Mouse (Mus musculus) embryonic facial prominence, embryonic 10.5 days (tissue): Measurements from ENCODE around the gene Olfr522. TPM values are rescaled to one million over a fixed set of nuclear protein-coding genes. Genes with fewer than 3 reads are reported as not detected.

Source experiments
- DNase-seq: peaks from one replicate; pipeline ENCODE4 v3.0.0-alpha.2; 2017; ENCODE audit warnings: low spot score
- H3K27ac ChIP-seq: fragments of 300-500 bp; sonication (generic); replicated peaks from 2 replicates; pipeline ENCODE4 v1.5.1; 2016; ENCODE audit warnings: mild to moderate bottlenecking
- H3K27me3 ChIP-seq: fragments of 300-500 bp; sonication (generic); replicated peaks from 2 replicates; pipeline ENCODE4 v1.6.1; 2016; ENCODE audit warnings: low read depth, mild to moderate bottlenecking; ENCODE audit not compliant: poor library complexity, severe bottlenecking
- H3K36me3 ChIP-seq: fragments of 300-500 bp; sonication (generic); replicated peaks from 2 replicates; pipeline ENCODE4 v1.6.1; 2016; ENCODE audit warnings: mild to moderate bottlenecking, moderate library complexity
- H3K4me1 ChIP-seq: fragments of 300-500 bp; sonication (generic); 2 replicates; pipeline ENCODE4 v1.6.1; 2016
- H3K4me3 ChIP-seq: fragments of 300-500 bp; sonication (generic); 2 replicates; pipeline ENCODE4 v1.5.1; 2016; ENCODE audit warnings: mild to moderate bottlenecking, moderate library complexity
- H3K9me3 ChIP-seq: fragments of 300-500 bp; sonication (generic); 2 replicates; pipeline ENCODE4 v1.6.1; 2016; ENCODE audit warnings: mild to moderate bottlenecking
- WGBS: fragments of 180-500 bp; shearing (Covaris S2); methylation state at CpG from one replicate; pipeline ENCODE4 v1.1.7; 2016; 5-methylcytosine and 5-hydroxymethylcytosine counted together
- polyA plus RNA-seq: library from polyadenylated mRNA; unstranded; fragments of >200 nt; fragmentation: Nextera tagmentation; extraction: Ambion mirVana; gene quantifications from 2 replicates; pipeline ENCODE4 v1.2.1, GENCODE M21; 2016

Gene Olfr522
- polyA plus RNA-seq, 1 experiment from 2014 or later = not detected

DNA sequence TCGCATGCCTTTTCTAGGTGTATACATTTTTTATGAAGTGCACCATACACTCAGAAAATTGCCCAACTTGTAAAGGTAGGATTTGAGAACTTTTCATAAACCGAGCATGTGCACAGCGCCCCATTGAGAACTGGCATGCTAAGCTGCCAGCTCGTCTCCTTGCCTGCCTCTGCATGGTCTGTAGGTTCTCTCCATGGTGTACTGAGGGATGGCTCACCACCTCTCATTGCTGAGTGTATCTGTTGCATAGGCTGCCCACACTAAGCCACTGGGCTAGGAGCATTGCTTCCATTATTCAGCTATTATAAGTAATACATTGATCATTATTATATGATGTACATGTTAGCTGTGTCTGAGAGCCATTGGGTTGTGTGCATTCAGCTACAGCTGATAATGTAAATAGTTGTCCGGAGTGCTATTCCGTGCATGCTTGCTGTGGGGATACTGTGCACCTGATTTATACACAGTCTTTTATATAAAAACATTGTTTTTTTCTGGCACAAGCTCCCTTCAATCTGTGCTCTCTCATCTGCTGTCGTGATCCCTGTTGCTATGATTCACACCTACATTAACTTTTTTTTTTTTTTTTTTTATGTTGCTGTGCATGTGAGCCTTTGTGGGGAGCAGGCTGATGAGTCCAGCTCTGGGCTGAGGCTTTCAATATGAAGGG lies 23.3 kb upstream of the Olfr522 start:
- DNase-seq = no peak
- Histone ChIP-seq H3K4me1 (no peaks in the 10 kb centered on the region), H3K27ac (no peak overlapping the region), H3K9me3 (no peaks in the 10 kb centered on the region), H3K4me3 (no peak overlapping the region), H3K36me3 (no peaks in the 10 kb centered on the region), H3K27me3 (no peaks in the 10 kb centered on the region)
- 82% methylated on average over 7 of the region's 7 CpGs for WGBS

DNA sequence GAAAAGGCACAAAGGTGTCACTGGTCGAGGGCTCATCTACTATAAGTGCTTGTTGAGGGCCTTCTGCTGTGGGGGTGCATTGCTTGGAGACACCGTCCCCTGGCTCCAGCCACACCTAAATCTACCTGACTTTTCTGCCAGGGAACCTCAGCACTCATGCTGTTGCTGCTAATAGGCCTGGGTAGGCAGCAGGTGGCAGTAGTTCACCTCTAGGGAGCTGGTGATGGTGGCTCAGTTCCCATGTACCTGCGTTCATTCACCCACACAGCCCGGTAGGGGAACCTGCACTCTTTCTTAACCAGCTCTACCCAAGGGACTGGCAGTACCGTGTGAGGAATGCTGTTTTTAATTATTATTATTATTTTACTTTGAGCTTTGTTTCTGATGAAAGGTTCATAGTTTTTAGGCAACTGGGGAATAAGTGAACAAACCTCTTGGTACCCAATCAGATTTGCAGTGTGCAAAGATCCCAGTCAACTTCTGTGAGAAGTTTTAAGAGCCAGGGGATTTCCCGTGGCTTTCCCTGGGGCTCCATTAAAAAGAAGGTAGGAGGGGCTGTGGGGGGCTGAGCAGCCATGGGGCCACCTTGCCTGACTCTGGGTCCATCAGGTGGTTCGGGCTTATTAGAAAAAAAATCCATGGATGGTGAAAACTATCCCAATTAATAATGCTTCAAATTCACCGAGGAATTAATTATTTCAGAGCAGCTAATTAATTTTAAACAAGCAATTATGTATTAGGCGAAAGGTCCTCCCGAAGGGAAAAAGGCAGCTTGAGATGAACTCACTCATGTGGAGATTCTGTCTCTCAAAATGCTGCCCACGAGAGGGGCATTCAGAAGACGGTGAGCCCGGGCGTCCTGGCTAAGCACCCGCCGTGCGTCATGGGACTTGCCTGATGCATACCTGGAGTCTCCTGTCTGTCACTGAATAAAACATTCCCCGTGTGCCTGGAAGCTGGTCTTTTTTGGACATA lies 22.4 kb upstream of the Olfr522 start:
- Histone ChIP-seq H3K27me3 (no peaks in the 10 kb centered on the region), H3K4me3 (no peak overlapping the region), H3K9me3 (no peaks in the 10 kb centered on the region), H3K4me1 (no peaks in the 10 kb centered on the region), H3K36me3 (no peaks in the 10 kb centered on the region), H3K27ac (no peak overlapping the region)
- 67% methylated on average over 18 of the region's 18 CpGs for whole genome bisulfite sequencing
- DNase-seq = peak; percentile 11

DNA sequence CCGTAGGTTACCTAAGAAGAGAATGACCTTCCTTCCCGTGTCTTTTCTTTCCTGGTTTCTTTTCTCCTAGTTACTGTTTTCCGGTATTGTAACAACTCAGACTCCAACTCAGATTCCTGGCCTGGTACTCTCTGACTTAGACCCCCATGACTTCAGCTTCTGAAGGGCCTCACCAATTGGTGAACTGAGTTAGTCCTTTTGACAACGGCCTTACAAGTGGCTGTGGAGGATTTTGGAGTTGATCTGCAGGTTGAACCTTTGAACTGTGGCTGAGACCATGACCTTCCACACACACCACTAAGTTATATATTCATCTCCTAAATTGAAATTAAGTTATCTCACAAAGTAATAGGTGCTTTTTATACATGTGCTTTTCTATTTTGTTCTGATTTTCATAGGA lies 19.6 kb upstream of the Olfr522 start:
- no peak for DNase-seq
- H3K36me3 ChIP-seq = no peaks in the 10 kb centered on the region
- 85% methylated on average over 4 of the region's 4 CpGs for WGBS
- H3K9me3 ChIP-seq = no peaks in the 10 kb centered on the region
- H3K27ac ChIP-seq = no peak overlapping the region
- H3K4me1 ChIP-seq = no peaks in the 10 kb centered on the region
- H3K27me3 ChIP-seq = no peaks in the 10 kb centered on the region
- no peak overlapping the region for H3K4me3 ChIP-seq

DNA sequence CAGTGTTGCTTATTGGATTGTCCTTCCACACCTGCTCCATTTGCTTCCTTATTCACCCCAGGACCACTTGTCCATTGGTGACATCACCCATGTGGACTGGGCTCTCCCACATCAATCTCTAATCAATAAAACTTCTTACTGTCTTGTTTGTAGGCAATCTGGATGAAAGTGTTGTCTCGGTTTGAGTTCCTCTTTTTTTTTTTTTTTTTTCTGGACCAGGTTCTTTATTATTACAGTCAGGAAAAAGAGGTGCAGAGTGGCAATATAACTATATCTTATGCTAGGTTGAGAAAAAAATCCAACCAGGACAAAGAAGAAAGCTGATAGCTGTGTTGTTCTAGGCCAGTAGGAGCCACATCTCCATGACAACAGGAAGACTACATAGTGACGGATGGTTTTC lies 16.1 kb upstream of the Olfr522 start:
- no peak for DNase-seq
- 90% methylated on average over 2 of the region's 2 CpGs for WGBS
- Histone ChIP-seq H3K27me3 (no peaks in the 10 kb centered on the region), H3K4me1 (no peaks in the 10 kb centered on the region), H3K4me3 (no peak overlapping the region), H3K36me3 (no peaks in the 10 kb centered on the region), H3K9me3 (no peaks in the 10 kb centered on the region), H3K27ac (no peak overlapping the region)

DNA sequence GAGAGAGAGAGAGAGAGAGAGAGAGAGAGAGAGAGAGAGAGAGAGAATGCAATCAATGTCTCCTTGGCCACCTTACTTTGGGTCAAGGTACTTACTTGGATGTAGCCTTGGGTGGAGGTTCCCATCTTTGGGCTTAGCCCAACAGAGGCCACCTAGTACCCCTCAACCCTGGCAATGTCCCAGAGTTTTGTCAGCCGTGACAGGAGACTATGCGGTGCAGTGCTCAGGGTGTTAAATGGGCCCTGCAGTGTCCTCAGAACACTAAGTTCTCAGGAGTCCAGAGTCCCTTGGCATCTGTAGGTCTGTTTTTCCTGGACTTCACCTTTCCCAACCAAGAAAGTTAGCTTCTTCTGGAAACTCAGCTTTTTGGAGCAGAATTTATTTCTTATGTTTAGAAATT lies 14.6 kb upstream of the Olfr522 start:
- WGBS = 84% methylated on average over 2 of the region's 2 CpGs
- Histone ChIP-seq H3K4me1 (no peaks in the 10 kb centered on the region), H3K4me3 (no peak overlapping the region), H3K27me3 (no peaks in the 10 kb centered on the region), H3K9me3 (no peaks in the 10 kb centered on the region), H3K27ac (no peak overlapping the region), H3K36me3 (no peaks in the 10 kb centered on the region)
- DNase-seq = no peak

DNA sequence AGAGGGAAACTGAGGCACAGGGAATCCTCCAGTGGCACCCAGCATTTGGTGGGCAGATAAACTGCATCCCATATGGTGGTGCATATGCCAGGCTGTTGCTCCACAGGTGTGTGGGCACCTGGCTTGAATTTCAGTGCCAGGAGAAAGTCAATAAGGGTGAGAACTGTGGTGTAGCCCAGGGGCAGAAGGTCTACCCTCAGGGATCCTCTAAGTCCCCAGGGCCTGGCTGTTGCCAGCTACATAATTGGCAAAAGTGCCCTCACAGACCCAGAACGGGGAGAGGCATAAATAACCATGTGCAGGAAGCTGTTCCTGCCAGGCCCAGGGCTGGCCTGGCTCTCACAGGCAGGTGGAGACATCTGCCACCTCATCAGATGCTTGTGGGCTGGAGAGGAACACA lies 8.4 kb upstream of the Olfr522 start, which contains the start of gene Olfr523:
Gene Olfr523, plus strand, starts transcription at position 282 of the 400 bp plus-strand sequence.
- Histone ChIP-seq H3K9me3 (no peaks in the 10 kb centered on the region), H3K4me3 (no peak within 1 kb of the TSS), H3K4me1 (no peaks in the 10 kb centered on the region), H3K27ac (no peak within 1 kb of the TSS), H3K36me3 (no peaks in the 10 kb centered on the region), H3K27me3 (no peaks in the 10 kb centered on the region)
- no peak for DNase-seq
- 79% methylated on average over 1 of the region's 1 CpGs for WGBS

DNA sequence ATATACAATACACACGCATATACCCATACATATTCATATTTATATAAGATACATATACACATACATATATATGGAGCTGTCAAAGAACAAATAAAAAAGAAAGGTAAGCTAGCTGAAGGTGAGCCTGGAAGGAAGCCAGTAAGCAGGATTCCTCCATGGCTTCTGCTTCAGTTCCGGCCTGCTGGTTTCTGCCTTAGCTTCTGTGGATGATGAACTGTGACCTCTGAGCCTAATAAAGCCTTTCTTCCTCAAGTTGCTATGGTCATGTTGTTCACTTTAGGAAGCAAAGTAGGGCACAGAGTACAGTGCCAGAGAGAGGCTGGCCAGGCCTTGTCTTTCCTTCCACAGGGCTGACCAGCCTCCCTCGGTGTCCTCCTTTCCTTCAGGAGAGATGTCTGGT lies 6.3 kb upstream of the Olfr522 start:
- Histone ChIP-seq H3K27ac (no peak overlapping the region), H3K4me3 (no peak overlapping the region), H3K36me3 (no peaks in the 10 kb centered on the region), H3K9me3 (no peaks in the 10 kb centered on the region), H3K4me1 (no peaks in the 10 kb centered on the region), H3K27me3 (no peaks in the 10 kb centered on the region)
- DNase-seq = no peak
- WGBS = 92% methylated on average over 3 of the region's 3 CpGs

DNA sequence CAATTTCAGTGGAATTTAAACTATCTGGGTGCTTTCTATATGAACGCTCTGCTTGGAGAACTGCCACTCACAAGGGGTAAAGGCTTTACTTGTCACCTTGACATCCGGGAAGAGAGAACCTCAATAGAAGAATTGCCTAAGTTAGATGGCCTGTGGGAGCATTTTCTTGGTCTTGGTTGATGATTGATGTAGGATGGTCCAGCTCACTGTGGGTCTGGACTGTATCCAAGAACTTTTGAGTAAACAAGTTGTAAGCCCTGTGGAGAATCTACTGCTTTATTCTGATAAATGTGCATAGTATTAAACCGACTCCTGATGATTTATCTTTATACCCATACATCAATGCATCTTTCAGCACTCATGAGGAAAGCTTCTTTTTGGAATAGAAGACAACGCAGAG lies 4.8 kb upstream of the Olfr522 start:
- DNase-seq = no peak
- H3K4me3 ChIP-seq = no peak overlapping the region
- 76% methylated on average over 4 of the region's 4 CpGs for WGBS
- H3K4me1 ChIP-seq = no peaks in the 10 kb centered on the region
- H3K36me3 ChIP-seq = no peaks in the 10 kb centered on the region
- no peak overlapping the region for H3K27ac ChIP-seq
- H3K27me3 ChIP-seq = no peaks in the 10 kb centered on the region
- no peaks in the 10 kb centered on the region for H3K9me3 ChIP-seq

DNA sequence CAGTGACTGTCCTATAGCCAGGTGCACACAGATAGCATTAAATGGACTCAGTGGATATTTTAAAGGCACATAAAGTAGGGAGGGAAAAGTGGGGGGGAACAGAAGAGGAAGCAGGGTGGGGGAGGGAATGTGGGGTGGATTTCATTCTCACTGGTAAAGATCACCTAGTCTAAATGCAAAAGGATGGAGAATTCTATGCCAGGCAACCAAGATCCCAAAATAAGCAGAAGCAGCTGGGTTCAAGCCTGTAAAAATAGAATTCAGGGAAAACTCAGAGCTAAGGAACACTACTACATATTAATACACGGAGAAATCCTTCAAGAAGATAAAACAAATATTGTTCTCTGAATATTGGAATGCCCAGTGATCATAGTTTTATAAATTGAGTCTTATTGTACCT lies 3.4 kb upstream of the Olfr522 start:
- Histone ChIP-seq H3K36me3 (no peaks in the 10 kb centered on the region), H3K27ac (no peak overlapping the region), H3K4me1 (no peaks in the 10 kb centered on the region), H3K4me3 (no peak overlapping the region), H3K27me3 (no peaks in the 10 kb centered on the region), H3K9me3 (no peaks in the 10 kb centered on the region)
- no peak for DNase-seq
- 82% methylated on average over 1 of the region's 1 CpGs for WGBS

DNA sequence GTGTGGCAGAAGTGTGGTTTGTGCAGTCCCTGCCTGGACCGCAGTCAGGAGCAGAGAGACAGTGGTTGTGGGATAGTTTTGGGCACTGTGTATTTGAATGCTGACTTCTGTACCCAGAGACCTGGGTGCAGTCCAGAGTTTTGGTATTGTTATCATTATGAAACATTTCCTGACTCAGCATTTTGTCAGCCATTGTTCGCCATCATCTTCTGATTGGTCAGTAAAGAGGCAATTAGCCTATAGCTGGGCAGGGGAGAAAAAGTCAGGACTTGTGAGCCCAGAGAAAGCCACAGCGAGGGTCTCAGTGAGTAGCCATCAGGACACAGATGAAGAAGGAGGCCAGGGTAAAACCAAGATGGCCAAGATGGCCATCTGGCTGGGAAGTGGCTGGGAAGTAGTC lies 4.2 kb downstream of the Olfr522 start:
- WGBS = 88% methylated on average over 3 of the region's 3 CpGs
- H3K27me3 ChIP-seq = peaks cover 27% of the 10 kb centered on the region

DNA sequence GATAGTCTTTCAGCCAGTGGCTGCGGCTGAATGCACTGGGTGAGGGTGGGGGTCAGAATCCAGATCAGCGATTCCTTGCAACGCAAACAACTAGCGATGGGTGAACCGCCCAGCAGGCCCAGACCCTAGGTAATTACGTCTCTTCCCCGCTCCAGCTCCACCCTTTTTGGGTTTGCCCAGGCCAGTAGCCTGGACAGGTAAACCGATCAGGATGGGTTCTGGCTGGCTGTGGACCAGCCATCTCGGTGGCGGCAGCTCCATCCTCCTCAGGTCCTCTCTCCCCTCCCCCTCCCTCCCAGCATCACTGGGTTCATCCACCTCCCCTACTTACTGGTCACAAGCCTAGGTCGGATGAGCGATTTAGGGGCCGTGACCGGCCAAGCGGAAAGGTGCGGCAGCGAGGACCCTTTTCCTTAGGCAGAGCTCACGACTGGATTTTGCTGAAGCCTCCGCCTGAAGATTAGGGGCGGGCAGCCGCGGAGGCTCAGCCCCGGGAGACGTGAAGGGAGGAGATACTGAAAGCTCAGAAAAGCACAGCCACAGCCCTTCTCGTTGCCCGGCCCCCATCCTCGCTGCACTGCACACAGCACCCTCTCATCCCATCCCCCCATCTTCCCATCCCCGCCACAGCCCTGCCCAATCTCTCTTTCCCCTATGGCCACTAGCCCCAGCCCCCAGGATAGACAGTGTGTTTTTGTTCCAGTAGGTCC lies 10.2 kb downstream of the Olfr522 start, which contains the start of gene Sprn:
Gene Sprn, minus strand, starts transcription at position 660 of the 710 bp plus-strand sequence.
- H3K4me3 ChIP-seq = peak within 1 kb of the TSS; percentile 53
- H3K27ac ChIP-seq = peak within 1 kb of the TSS; percentile 14; the same call in 1 of the 2 replicates
- peaks cover 19% of the 10 kb centered on the region for H3K4me1 ChIP-seq
- peak; percentile 37 for DNase-seq
- 2% methylated on average over 28 of the region's 28 CpGs for WGBS
- H3K27me3 ChIP-seq = peaks cover 64% of the 10 kb centered on the region
- H3K9me3 ChIP-seq = no peaks in the 10 kb centered on the region
- no peaks in the 10 kb centered on the region for H3K36me3 ChIP-seq

More for the DNA sequence above, 4.2 kb downstream of the Olfr522 start:
- no peak for DNase-seq
- H3K9me3 ChIP-seq = no peaks in the 10 kb centered on the region
- no peak overlapping the region for H3K4me3 ChIP-seq
- no peak overlapping the region for H3K27ac ChIP-seq
- H3K36me3 ChIP-seq = no peaks in the 10 kb centered on the region
- H3K4me1 ChIP-seq = no peaks in the 10 kb centered on the region

DNA sequence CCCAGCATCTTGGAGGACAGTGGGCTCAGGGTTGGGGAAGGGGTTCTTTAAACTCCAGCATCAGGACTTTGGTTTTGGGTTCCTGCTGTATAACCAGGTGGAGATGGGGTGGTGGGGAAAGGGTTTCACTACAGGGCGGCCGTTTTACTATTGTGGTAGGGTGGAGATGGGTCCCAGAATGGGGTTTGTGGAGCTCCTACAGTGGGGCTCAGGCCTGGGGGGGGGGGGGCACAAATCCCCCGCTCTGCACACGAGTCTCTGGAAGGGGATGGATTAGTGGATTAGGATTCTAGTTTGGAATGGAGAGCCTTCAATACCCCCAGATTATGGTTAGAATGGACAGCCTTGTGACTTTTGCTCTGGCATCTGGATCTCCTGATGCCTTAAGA lies 10.7 kb downstream of the Olfr522 start:
- no peak for DNase-seq
- H3K4me1 ChIP-seq = peaks cover 19% of the 10 kb centered on the region
- 16% methylated on average over 4 of the region's 4 CpGs for WGBS
- H3K27me3 ChIP-seq = peaks cover 64% of the 10 kb centered on the region
- H3K36me3 ChIP-seq = no peaks in the 10 kb centered on the region
- H3K9me3 ChIP-seq = no peaks in the 10 kb centered on the region
- H3K27ac ChIP-seq = no peak overlapping the region
- H3K4me3 ChIP-seq = peak overlapping the region; percentile 53
